Mouse (Mus musculus): Measurements from ENCODE around the gene Dnajc4. TPM values are rescaled to one million over a fixed set of nuclear protein-coding genes. Genes with fewer than 3 reads are reported as not detected.

Dnajc4 gene
- polyA plus RNA-seq, 1 experiment from 2014 or later, result 24.6 TPM

DNA sequence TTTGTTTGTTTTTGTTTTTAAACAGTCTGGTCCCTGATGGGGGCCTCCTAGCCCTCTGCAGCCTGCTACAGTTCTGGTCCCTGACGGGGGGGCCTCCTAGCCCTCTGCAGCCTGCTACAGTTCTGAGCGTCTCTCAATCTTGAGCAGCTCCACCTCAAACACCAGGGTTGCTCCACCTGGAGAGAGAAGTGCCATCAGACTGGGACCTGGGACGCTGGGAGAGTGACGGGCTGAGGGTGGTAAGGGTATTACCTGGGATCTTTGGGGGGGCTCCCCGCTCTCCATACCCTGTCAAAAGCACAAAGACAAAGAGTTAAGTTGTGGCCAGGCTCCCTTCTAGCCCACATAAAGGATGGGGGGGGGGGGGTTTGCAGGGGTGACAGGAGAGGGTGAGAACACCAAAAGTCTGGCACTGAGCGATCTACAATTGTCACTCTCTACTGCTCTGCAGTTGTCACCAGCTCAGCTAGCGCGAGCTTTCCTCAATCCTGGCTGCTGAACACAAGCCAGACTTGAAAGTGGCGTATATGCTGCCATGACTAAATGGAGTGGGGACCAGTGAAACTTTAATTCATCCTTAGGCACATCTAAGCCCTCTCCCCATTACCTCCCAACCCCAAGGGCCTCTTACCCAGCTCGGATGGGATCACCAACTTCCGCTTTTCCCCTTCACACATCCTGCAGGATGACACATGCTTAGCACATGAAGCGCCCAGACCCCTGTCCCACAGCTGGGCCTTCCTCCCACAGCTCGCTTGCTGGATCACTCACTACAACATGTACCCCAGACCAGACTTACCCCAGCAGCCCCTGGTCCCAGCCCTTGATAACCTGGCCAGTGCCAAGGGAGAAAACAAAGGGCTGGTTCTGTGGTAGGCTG, 14.4 kb downstream of the Dnajc4 start:
- peaks cover 38% of the 10 kb centered on the region for H3K36me3 ChIP-seq
- no peak for DNase-seq (ENCODE audit: low spot score)
- H3K9me3 ChIP-seq, result no peaks in the 10 kb centered on the region
- peaks cover 61% of the 10 kb centered on the region for H3K4me1 ChIP-seq
- 76% methylated on average over 13 of the region's 13 CpGs for WGBS
- peak overlapping the region; percentile 37 for H3K27ac ChIP-seq
- H3K27me3 ChIP-seq (ENCODE audit: insufficient read depth, poor library complexity, severe bottlenecking), result no peaks in the 10 kb centered on the region
- H3K4me3 ChIP-seq, result peak overlapping the region; percentile 76

DNA sequence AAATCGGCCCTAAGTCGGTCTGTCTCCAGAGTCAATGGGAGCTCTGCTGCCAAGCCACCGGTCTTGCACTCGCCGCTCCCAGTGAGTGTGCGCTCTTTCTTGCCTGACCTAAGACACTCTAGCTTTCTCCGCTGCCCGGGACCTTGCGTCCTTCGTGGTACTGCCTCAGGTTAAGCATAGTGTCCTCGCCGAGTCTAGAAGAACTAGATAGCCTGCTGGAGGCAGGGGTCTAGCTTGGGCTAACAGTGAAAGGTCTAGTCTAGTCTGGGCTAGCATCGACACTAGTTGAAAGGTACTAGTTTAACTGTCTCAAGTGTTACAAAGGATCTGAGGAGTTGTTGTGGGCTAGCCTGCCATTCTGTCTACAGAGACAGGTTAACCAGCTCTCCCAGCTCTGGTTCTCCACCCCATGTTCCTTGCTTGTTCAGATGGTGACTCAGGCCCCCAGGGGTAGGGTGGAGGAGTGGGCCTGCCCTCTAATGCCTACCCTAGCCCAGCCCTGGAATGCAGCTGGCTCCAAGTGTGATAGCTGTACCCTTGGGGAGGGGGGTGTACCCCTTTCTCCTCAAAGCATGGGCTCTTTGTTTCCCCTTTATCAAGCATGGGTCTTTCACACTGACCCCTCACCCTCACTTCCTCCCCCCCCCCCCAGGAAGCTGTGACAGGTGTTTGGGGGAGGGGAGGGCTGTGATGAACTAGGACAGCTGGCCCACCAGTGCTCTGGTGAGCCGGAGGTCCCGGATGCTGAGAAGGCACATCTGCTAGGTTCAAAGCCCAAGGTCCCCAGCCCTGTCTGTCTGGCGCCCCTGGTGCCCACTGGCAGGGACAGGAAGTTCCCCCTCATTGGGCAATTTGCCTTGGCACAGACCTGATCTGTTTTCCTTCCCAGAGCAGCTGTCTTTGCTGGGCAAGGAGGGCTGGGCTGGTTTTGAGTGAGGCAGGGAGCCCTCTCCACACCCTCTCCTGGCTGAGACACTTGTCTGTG, 16.5 kb downstream of the Dnajc4 start, which contains the start of gene Plcb3:
Plcb3 (minus strand) TSS at position 934 of the 985 bp plus-strand sequence.
- Histone ChIP-seq H3K4me1 (peaks cover 73% of the 10 kb centered on the region), H3K36me3 (peaks cover 25% of the 10 kb centered on the region), H3K27me3 (ENCODE audit: insufficient read depth, poor library complexity, severe bottlenecking) (no peaks in the 10 kb centered on the region), H3K27ac (peak within 1 kb of the TSS; percentile 94), H3K4me3 (peak within 1 kb of the TSS; percentile 88), H3K9me3 (no peaks in the 10 kb centered on the region)
- peak; percentile 85 for DNase-seq (ENCODE audit: low spot score)
- under 1% methylated on average over 16 of the region's 16 CpGs for WGBS

DNA sequence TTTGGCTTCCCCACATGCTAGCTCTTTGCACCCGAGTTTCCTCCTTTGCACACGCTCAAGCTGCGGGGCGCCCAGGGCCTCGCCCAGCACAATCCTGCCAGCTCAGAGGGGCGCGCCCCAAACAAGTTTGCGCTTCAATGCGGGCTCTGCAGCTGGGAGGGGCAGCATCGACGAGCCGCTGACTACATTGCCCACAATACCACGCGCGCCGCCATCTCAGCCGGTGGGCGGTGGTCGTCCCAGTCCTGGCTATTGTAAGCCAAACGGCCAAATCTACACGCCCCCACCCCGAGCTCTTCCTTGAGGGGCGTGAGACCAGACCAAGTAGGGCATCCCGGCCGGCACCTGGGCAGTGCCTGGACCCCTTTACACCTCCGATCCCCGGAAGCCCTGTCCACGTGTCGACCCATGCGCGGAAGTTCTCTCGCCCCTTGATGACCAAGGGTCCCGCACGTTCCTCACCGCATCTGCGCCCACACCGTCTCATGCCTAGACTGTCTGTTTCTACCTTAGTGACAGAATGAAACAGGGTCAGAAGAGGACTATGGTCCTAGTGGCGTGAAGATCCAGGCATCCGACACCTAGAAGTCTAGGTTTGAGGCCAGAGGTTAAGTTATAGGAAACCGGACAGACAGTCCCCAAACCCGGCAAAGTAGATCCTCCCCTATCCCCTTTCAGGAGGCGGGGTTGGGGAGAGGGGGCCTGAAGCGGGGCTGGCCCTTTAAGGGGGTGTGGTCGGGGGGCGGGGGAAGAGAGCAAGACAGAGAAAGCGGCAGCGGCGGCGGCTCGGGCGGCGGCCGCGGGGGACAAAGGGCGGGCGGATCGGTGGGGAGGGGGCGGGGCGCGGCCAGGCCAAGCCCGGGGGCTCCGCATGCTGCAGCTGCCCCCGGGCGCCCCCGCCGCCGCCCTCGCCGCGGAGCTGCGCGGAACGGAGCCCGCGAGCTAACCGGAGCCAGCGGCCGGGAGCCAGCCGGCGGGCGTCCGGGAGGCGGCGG, 17.9 kb downstream of the Dnajc4 start, which contains the start of gene Ppp1r14b:
Ppp1r14b (plus strand) TSS at position 758 of the 995 bp plus-strand sequence.
- 2% methylated on average over 79 of the region's 84 CpGs for WGBS
- Histone ChIP-seq H3K4me1 (peaks cover 78% of the 10 kb centered on the region), H3K9me3 (no peaks in the 10 kb centered on the region)

DNA sequence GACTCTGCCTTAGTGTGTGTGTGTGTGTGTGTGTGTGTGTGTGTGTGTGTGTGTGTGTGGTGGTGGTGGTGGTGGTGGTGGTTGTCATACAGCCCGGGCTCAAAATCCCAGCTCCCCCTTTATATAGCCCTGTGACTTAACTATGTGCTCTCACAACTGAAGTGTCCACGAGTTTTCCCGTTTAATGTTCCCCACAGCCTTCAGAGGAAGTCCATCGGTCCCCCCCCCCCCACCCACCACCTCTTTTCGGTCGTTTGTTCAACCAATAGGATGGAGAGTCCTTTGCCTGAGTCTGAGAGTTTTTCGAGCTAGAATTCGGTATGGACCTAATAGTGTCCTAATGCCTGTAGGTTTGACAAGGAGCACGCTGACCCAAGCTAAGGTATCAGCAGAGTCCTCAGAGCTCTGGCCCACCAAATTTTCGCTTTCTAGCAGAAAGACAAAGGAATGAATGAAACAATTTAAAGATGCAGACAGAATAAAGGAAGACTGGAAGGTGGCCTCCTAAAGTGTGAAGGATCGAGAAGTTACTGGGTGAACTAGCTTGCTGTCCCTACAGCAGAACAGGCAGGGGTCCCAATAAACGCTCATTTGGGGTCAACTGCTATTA, 18.7 kb downstream of the Dnajc4 start:
- Histone ChIP-seq H3K4me1 (peaks cover 78% of the 10 kb centered on the region), H3K4me3 (peak overlapping the region; percentile 88), H3K27me3 (ENCODE audit: insufficient read depth, poor library complexity, severe bottlenecking) (no peaks in the 10 kb centered on the region), H3K27ac (peak overlapping the region; percentile 94), H3K36me3 (peaks cover 24% of the 10 kb centered on the region), H3K9me3 (no peaks in the 10 kb centered on the region)
- WGBS, result 30% methylated on average over 12 of the region's 12 CpGs
- DNase-seq (ENCODE audit: low spot score), result no peak

More for the DNA sequence above, 17.9 kb downstream of the Dnajc4 start, which contains the start of gene Ppp1r14b:
- peak; percentile 96 for DNase-seq (ENCODE audit: low spot score)
- peak within 1 kb of the TSS; percentile 94 for H3K27ac ChIP-seq
- H3K27me3 ChIP-seq (ENCODE audit: insufficient read depth, poor library complexity, severe bottlenecking), result no peaks in the 10 kb centered on the region
- H3K36me3 ChIP-seq, result peaks cover 25% of the 10 kb centered on the region
- peak within 1 kb of the TSS; percentile 88 for H3K4me3 ChIP-seq

DNA sequence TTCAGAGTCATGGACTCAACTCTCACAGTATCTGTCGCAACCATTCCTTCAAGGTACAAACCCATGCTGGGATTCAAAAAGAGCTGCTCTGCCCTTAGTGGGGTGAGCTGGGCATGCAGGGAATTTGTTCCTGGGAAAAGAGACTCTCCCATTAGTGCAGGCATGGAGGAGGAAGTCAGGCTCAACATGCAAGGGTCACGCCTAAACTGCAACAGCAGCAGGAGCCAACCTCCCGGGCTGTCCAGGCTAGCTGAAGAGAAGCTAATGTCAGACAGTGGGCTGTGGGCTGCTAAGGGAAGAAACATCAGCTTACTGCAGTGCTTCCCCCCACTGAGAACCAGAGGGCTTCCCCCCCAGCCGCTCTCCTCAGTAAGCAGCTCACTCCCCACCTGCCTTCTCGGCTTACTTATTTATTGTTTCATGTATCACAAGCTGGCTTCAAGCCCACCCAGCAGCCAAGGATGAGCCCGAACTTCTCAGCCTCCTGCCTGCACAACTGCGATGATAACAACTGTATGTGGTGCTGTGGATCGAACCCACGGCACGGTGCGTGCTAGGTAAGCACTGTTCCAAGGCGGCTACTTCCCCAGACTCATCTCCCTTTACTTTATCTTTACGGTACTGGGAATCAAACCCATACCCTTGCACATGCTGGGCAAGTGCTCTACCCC, 20.0 kb downstream of the Dnajc4 start:
- H3K27me3 ChIP-seq (ENCODE audit: insufficient read depth, poor library complexity, severe bottlenecking), result no peaks in the 10 kb centered on the region
- H3K9me3 ChIP-seq, result no peaks in the 10 kb centered on the region
- H3K27ac ChIP-seq, result peak overlapping the region; percentile 89; the same call in 1 of the 2 replicates
- peaks cover 11% of the 10 kb centered on the region for H3K36me3 ChIP-seq
- 79% methylated on average over 13 of the region's 13 CpGs for WGBS
- DNase-seq (ENCODE audit: low spot score), result no peak
- peaks cover 75% of the 10 kb centered on the region for H3K4me1 ChIP-seq
- no peak overlapping the region for H3K4me3 ChIP-seq

DNA sequence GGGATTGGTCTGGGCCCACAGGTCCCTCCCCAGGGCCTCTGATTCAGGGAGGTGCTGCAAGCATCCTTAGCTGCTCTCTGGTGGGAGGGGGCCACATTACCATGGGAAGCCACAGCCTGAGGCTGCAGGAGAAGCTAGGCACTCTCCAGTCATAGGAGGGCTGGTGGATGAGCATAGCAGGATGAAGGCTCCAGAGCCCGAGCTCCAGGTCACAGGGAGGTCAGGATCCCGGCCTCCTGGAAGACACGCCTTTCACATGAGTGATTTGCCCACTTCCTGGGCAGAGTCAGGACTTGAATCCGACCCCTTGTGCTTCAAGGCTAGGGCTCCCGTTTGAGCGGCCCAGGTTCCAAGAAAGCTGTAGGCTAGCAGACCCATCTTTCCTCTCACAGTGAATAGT, 20.7 kb downstream of the Dnajc4 start:
- Histone ChIP-seq H3K27ac (peak overlapping the region; percentile 89), H3K27me3 (ENCODE audit: insufficient read depth, poor library complexity, severe bottlenecking) (no peaks in the 10 kb centered on the region), H3K4me3 (no peak overlapping the region), H3K4me1 (peaks cover 68% of the 10 kb centered on the region), H3K36me3 (peaks cover 9% of the 10 kb centered on the region), H3K9me3 (no peaks in the 10 kb centered on the region)
- WGBS, result 45% methylated on average over 6 of the region's 6 CpGs
- no peak for DNase-seq (ENCODE audit: low spot score)

DNA sequence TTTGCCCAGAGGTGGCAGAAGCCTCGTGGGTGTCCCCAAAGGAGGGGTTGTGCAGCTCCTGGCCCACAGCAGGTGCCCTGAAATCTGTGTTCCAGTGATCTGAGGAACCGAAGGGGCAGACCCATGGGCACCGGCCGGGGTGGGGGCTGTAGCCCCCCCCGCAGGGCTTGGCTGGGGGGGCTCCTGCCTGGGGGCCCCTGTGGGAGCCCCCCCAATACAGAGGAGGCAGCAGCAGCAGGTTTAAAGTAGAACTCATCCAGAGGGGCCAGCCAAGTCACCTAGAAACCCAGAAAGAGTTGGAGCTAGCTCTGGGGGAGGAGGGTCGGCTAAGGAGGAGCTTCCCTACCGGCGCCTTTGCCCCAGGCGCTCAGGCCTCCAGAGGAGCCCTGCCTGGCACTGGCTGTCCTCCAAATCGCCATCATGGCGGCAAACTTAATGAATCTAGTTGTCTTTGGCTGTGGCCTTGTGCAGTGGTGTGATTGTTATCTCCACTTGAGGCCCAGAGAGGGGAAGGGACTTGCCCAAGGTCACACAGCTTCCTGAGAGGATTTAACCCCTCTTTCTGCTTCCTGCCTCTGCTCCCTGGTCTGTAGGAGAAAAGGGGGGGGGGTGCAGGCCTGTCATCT, 21.8 kb downstream of the Dnajc4 start:
- WGBS, result 19% methylated on average over 11 of the region's 11 CpGs
- H3K36me3 ChIP-seq, result peaks cover 15% of the 10 kb centered on the region
- H3K9me3 ChIP-seq, result no peaks in the 10 kb centered on the region
- H3K4me1 ChIP-seq, result peaks cover 60% of the 10 kb centered on the region
- H3K27ac ChIP-seq, result peak overlapping the region; percentile 89
- peak overlapping the region; percentile 76 for H3K4me3 ChIP-seq
- H3K27me3 ChIP-seq (ENCODE audit: insufficient read depth, poor library complexity, severe bottlenecking), result no peaks in the 10 kb centered on the region
- no peak for DNase-seq (ENCODE audit: low spot score)

DNA sequence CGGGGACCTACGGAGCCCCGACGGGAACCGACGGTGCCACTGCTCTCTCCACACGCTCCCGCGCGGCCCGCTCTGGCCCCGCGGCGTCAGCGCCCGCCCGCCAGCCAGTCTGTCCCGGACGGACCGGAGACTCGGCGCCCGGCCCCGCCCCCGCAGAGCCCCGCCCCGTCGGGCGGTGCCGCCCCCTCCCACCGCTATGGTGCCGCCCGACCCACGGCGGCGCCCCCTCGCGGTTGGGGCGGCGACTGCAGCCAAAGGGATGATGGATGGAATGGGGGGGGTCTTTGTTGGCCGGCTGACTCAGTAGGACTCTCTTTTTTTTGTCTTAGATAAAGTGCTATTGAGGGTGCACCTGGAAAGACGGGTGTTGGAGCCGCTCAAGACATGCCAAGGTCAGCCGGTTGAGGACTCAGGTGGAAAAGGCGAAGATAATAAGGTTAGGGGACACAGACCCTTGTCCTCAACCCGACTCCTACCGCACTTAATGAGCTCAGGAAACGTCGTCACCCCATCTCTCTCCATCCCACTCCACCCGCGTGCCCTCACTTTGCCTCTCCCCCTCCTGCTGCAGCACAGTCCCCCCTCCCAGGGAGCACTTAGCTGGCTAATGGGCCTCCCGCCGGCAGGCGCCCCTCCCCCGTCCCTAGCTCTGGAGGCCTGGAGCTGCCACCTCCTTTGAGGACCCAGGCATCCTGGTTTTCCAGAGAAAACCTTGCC, 22.5 kb downstream of the Dnajc4 start:
- Histone ChIP-seq H3K36me3 (peaks cover 23% of the 10 kb centered on the region), H3K27me3 (ENCODE audit: insufficient read depth, poor library complexity, severe bottlenecking) (no peaks in the 10 kb centered on the region), H3K9me3 (no peaks in the 10 kb centered on the region), H3K4me3 (peak overlapping the region; percentile 76), H3K4me1 (peaks cover 60% of the 10 kb centered on the region), H3K27ac (peak overlapping the region; percentile 89)
- peak; percentile 85 for DNase-seq (ENCODE audit: low spot score)
- under 1% methylated on average over 55 of the region's 55 CpGs for WGBS

DNA sequence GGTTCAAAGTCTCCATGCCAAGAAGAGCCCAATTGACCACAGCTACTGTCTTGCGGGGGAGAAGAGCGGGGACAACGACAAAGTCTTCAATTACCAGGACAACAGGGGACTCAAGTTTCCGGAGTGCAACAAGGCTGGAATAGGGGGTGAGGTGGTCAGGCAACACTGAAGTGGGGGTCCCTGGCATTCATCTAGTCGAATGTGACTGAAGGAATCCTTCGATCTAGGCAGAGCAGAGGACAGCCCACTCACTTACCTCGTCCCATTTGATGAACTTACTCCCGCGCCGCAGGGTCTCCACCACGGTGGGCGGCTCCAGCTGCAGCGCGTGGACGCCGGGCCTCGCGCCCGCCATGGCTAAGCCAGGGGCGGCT, 23.1 kb downstream of the Dnajc4 start:
- Histone ChIP-seq H3K4me1 (peaks cover 59% of the 10 kb centered on the region), H3K36me3 (peaks cover 28% of the 10 kb centered on the region), H3K9me3 (no peaks in the 10 kb centered on the region), H3K4me3 (peak overlapping the region; percentile 76), H3K27me3 (ENCODE audit: insufficient read depth, poor library complexity, severe bottlenecking) (no peaks in the 10 kb centered on the region), H3K27ac (peak overlapping the region; percentile 89)
- 2% methylated on average over 20 of the region's 20 CpGs for WGBS
- no peak for DNase-seq (ENCODE audit: low spot score)

DNA sequence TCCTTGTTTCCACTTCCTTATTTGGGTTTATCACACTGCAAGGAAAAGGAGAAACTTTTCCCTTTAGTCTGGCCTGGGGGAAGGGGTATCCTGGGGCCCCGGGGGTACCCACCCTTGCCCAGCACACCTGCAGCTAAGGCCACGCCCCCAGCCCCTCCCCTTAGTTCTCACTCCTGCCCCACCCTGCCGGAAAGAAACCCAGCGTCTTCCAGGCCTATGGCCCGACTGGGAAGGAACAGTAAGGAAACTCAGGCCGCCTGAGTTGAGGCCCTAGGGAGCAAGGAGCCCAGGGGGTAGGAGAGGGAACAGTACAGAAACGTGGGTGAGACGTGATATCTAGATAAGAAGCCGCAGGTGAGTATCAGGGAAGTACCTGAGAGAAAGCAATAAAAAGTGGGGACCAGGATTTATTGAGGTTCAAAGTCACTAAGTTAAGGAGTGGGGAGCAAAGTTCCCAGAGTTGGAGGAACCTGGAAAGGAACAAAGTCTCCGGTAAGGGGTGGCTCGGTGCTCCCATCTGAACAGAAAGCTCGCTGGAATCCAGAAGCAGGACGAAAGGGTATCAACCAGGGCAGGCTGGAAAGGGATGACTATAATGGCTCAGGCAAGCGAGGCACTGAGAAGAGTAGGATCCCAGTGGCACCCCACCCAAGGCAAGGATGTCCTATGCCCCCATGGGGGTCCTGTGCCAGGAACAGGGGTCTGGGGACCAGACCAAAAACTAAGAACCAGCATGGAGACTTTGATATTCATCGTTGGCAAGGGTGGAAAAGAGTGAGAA, 23.7 kb downstream of the Dnajc4 start:
- Histone ChIP-seq H3K36me3 (peaks cover 34% of the 10 kb centered on the region), H3K4me1 (peaks cover 53% of the 10 kb centered on the region), H3K4me3 (peak overlapping the region; percentile 76), H3K27me3 (ENCODE audit: insufficient read depth, poor library complexity, severe bottlenecking) (no peaks in the 10 kb centered on the region), H3K27ac (peak overlapping the region; percentile 89), H3K9me3 (no peaks in the 10 kb centered on the region)
- DNase-seq (ENCODE audit: low spot score), result no peak
- 8% methylated on average over 15 of the region's 15 CpGs for WGBS
